16 mouse cellular contexts compared by ENCODE assay signal in the genomic region with DNA sequence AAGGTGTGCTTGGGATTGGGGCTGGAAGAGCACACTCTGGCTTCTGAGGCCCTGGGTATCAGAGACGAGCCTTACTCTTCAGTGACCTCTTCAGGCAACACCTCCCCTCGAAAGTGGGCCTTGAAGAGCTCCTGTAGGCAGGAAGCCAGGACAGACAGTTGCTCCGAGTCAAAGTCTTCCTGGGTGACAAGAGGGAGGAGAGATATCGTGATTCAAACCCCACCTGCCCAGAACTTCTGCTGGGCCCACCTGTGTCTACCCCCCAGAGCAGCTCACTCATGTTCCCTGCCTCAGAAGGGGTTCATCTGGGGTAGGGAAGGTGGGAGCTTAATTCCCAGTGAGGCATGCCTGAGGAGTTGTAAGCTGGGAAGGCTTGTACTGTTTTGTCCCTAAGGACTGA. TPM values are rescaled to one million over a fixed set of nuclear protein-coding genes. Genes with fewer than 3 reads are reported as not detected.
DNase-seq lines count a peak whose midpoint lies in the region; TF ChIP-seq lines count a peak whose summit lies in the region.
"Had no signal": no experiment of that assay in that cellular context is flagged by ENCODE, and none has a peak within 500 bp of the region (broad histone marks: within the 10 kb centered on the region; RNA-seq: fewer than 3 reads in every experiment).

No protein-coding gene starts in this region.

- H3K36me3 ChIP-seq in heart, adult 2 months (ENCODE audit: control insufficient read depth, insufficient read depth, low read length): no peaks in the 10 kb centered on the region

- TF ChIP-seq EP300 in heart, adult 2 months (IDR thresholded peaks at IDR 0.05; ENCODE audit: insufficient read depth, low read depth, low read length): no peak

- H3K4me3 ChIP-seq in heart, adult 2 months: no peak overlapping the region
- H3K4me3 ChIP-seq: embryonic facial prominence, embryonic 13.5 days; embryonic facial prominence, embryonic 15.5 days; erythroblast, embryonic 14.5 days; forebrain, embryonic 10.5 days; forebrain, embryonic 12.5 days had no signal

- no peak overlapping the region for H3K27ac ChIP-seq in heart, adult 2 months
- H3K27ac ChIP-seq: embryonic facial prominence, embryonic 13.5 days; embryonic facial prominence, embryonic 15.5 days; forebrain, embryonic 10.5 days; forebrain, embryonic 12.5 days had no signal

- no peak overlapping the region for H3K9ac ChIP-seq in heart, adult 2 months (ENCODE audit: low read depth, low read length)
- H3K9ac ChIP-seq: embryonic facial prominence, embryonic 13.5 days; embryonic facial prominence, embryonic 15.5 days; forebrain, embryonic 12.5 days had no signal

- no peaks in the 10 kb centered on the region for H3K79me2 ChIP-seq in heart, adult 2 months (replicated peaks; ENCODE audit: control insufficient read depth, insufficient read depth, low read length)

- TF ChIP-seq CTCF in heart, adult 2 months (IDR thresholded peaks at IDR 0.05): no peak

- no peak for TF ChIP-seq POLR2A in heart, adult 2 months (IDR thresholded peaks at IDR 0.05; ENCODE audit: insufficient read depth, low read depth, low read length)

- WGBS in heart, adult 2 months: 62% methylated on average over 4 of the region's 4 CpGs

- intact Hi-C loops in heart, adult 2 months (cut with DNase I): no loop called here

- DNase-seq in adrenal gland, adult 2 months: peak; percentile 47
- DNase-seq in adrenal gland, postnatal 25 days: no peak
- peak; percentile 69 for DNase-seq in heart, adult 11 months
- DNase-seq in heart, adult 2 months: no peak
- DNase-seq: cerebellum, adult 11 months; cerebellum, adult 18-20 months; cerebellum, adult 8-10 months; cerebellum, adult 9-11 months; cerebellum, postnatal 14 days; cerebellum, postnatal 36 days; embryo, embryonic 11 days had no signal

- no peaks in the 10 kb centered on the region for H3K27me3 ChIP-seq in heart, adult 2 months (ENCODE audit: control insufficient read depth, insufficient read depth, low read length)
- H3K27me3 ChIP-seq: embryonic facial prominence, embryonic 13.5 days; embryonic facial prominence, embryonic 15.5 days; forebrain, embryonic 12.5 days had no signal

- H3K4me1 ChIP-seq in heart, adult 2 months (ENCODE audit: control insufficient read depth, insufficient read depth, low read length): no peaks in the 10 kb centered on the region
- H3K4me1 ChIP-seq: embryonic facial prominence, embryonic 13.5 days; embryonic facial prominence, embryonic 15.5 days; forebrain, embryonic 10.5 days; forebrain, embryonic 12.5 days had no signal

RNA-seq across cellular contexts. Expression of a gene that starts 11.3 kb away (rescaled TPM):
- 100 to 1,000 TPM in 1 of 2 experiments, 10 to 100 TPM in 1; 66.9 to 196 TPM for total RNA-seq in adrenal gland, adult 2 months (2021)
- polyA plus RNA-seq in adrenal gland, adult 2 months (2012; rRNA removed): 384 and 508 TPM in 2 replicates
- total RNA-seq in adrenal gland, postnatal 25 days (2021): 130 and 146 TPM in 2 replicates
- total RNA-seq in heart, adult 2 months (2021): 1 to 10 TPM in 1 of 2 experiments, under 1 TPM in 1; 0.76 to 1.1 TPM
- 2.2 and 3.7 TPM in 2 replicates for polyA plus RNA-seq in heart, adult 2 months (2012; rRNA removed)

RNA-seq across cellular contexts. Expression of a gene that starts 32.4 kb away (rescaled TPM):
- 10 to 100 TPM; 81.0 to 90.6 TPM for total RNA-seq in adrenal gland, adult 2 months (2021)
- 32.2 and 40.2 TPM in 2 replicates for polyA plus RNA-seq in adrenal gland, adult 2 months (2012; rRNA removed)
- 91.2 and 92.3 TPM in 2 replicates for total RNA-seq in adrenal gland, postnatal 25 days (2021)
- total RNA-seq in heart, adult 2 months (2021): 10 to 100 TPM; 22.9 to 26.3 TPM
- 15.2 and 21.8 TPM in 2 replicates for polyA plus RNA-seq in heart, adult 2 months (2012; rRNA removed)

Comparison
In these comparisons a context has a peak if more than half of its experiments do, and no peak if none do; other contexts are left out.
1. DNase-seq: peak in adrenal gland, adult 2 months (single experiment) and heart, adult 11 months (single experiment); none in adrenal gland, postnatal 25 days (single experiment) and heart, adult 2 months (0 of 2).
2. RNA of a gene that starts 11.3 kb away (total RNA-seq): 66.9 to 196 TPM in adrenal gland, adult 2 months and 130 to 146 TPM in adrenal gland, postnatal 25 days; 0.76 to 1.1 TPM in heart, adult 2 months; every median in the first group is over 10 times any median in the second.